In the genomic region with DNA sequence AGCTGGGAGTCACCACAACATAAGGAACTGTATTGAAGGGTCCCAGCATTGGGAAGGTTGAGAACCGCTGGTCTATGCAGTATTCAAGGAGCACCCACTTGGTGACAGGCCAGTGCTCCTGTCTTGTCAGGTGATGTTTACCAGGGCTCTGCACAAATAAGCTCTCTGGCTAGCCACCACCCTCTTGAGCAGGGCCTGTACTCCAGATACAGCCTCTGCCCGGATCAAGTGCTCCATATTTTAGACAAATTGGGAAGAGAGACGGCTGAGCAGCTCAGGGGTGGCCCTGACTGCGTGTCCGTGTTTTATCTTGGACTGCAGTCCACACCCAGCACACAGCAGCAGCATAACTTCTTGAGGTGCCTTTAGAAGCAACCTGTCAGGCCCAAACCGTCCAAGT, we compare ENCODE assay signal across 30 mouse cellular contexts. TPM values are rescaled to one million over a fixed set of nuclear protein-coding genes. Genes with fewer than 3 reads are reported as not detected.
A peak's percentile ranks its signal among the peaks of the same experiment; 100 is the strongest.
DNase-seq lines count a peak whose midpoint lies in the region; ATAC-seq and TF ChIP-seq lines count a peak whose summit lies in the region.
"Had no signal": no experiment of that assay in that cellular context is flagged by ENCODE, and none has a peak within 500 bp of the region (broad histone marks: within the 10 kb centered on the region; RNA-seq: fewer than 3 reads in every experiment).

No protein-coding gene starts in this region.

- H3K4me1 ChIP-seq in forebrain, embryonic 12.5 days, result peaks cover 55% of the 10 kb centered on the region
- peaks cover 27% of the 10 kb centered on the region for H3K4me1 ChIP-seq in forebrain, embryonic 14.5 days (ENCODE audit: control insufficient read depth, insufficient read depth, low read length)
- H3K4me1 ChIP-seq in heart, embryonic 14.5 days (ENCODE audit: control insufficient read depth in 2 of 2, insufficient read depth in 2 of 2, low read length in 2 of 2), result peaks cover 8 to 17% of the 10 kb centered on the region in 2 experiments
- peaks cover 5% of the 10 kb centered on the region for H3K4me1 ChIP-seq in liver, adult 2 months (ENCODE audit: control insufficient read depth, insufficient read depth, low read length)
- peaks cover 13% of the 10 kb centered on the region for H3K4me1 ChIP-seq in liver, embryonic 12.5 days
- H3K4me1 ChIP-seq: embryonic facial prominence, embryonic 15.5 days; kidney, embryonic 15.5 days had no signal

- TF ChIP-seq POLR2A in liver, adult 2 months (IDR thresholded peaks at IDR 0.05; ENCODE audit: extremely low read depth, insufficient read depth, low read length), result no peak

- H3K36me3 ChIP-seq in forebrain, embryonic 12.5 days (replicated peaks), result peaks cover 57% of the 10 kb centered on the region
- H3K36me3 ChIP-seq in forebrain, embryonic 14.5 days (ENCODE audit: control insufficient read depth, insufficient read depth, low read length), result peaks cover 46% of the 10 kb centered on the region
- H3K36me3 ChIP-seq in heart, embryonic 14.5 days (ENCODE audit: control insufficient read depth, insufficient read depth, low read length), result peaks cover 83% of the 10 kb centered on the region
- peaks cover 16% of the 10 kb centered on the region for H3K36me3 ChIP-seq in liver, adult 2 months (ENCODE audit: control insufficient read depth, insufficient read depth, low read length)
- peaks cover 87% of the 10 kb centered on the region for H3K36me3 ChIP-seq in liver, embryonic 12.5 days

- peak overlapping the region; percentile 68; the same call in 1 of the 2 replicates for H3K27ac ChIP-seq in forebrain, embryonic 12.5 days
- H3K27ac ChIP-seq in forebrain, embryonic 14.5 days (ENCODE audit: low read depth, low read length), result no peak overlapping the region
- peak overlapping the region; percentile 12 to 28; a peak in 3 of 4 replicates for H3K27ac ChIP-seq in heart, embryonic 14.5 days (replicated peaks in 1 of 2; ENCODE audit: control insufficient read depth in 1 of 2, insufficient read depth in 1 of 2, low read depth in 2 of 2, low read length in 2 of 2)
- H3K27ac ChIP-seq in liver, adult 2 months (replicated peaks; ENCODE audit: insufficient read depth, low read depth, low read length), result no peak overlapping the region
- H3K27ac ChIP-seq in liver, embryonic 12.5 days, result no peak overlapping the region
- H3K27ac ChIP-seq: embryonic facial prominence, embryonic 10.5 days; embryonic facial prominence, embryonic 15.5 days; hindbrain, embryonic 14.5 days; kidney, embryonic 15.5 days; limb, embryonic 12.5 days; neural tube, embryonic 12.5 days had no signal

- no peak for DNase-seq in forebrain, embryonic 14.5 days (ENCODE audit: low spot score)
- no peak for DNase-seq in heart, adult 8-10 months (ENCODE audit: low spot score)
- DNase-seq in liver, adult 2 months (ENCODE audit: extremely low read depth, low read depth, low spot score), result peak; percentile 68
- DNase-seq in yolk sac, embryonic 10.5 days (ENCODE audit: low spot score), result peak; percentile 42
- DNase-seq: adrenal gland, postnatal 10 days; cerebellum, adult 8-10 months; cerebellum, postnatal 25 days; gastrocnemius, postnatal 10 days; heart, postnatal 36 days; kidney, adult 18-20 months; kidney, postnatal 25 days; liver, postnatal 0 days; lung, postnatal 36 days; midbrain, embryonic 14.5 days; right cerebral cortex, adult 18-20 months; spleen, adult 18-20 months; thymus, postnatal 14 days had no signal

- H3K79me2 ChIP-seq in liver, adult 2 months (ENCODE audit: control insufficient read depth, insufficient read depth, low read length), result no peaks in the 10 kb centered on the region

- no peak for ATAC-seq in forebrain, embryonic 12.5 days (ENCODE audit: low FRiP score)
- ATAC-seq in forebrain, embryonic 14.5 days, result no peak
- ATAC-seq in heart, embryonic 14.5 days (ENCODE audit: insufficient number of reproducible peaks, insufficient read depth, low FRiP score, low read depth), result no peak
- ATAC-seq in liver, embryonic 12.5 days, result no peak
- ATAC-seq: liver, postnatal 0 days; Patski had no signal

- H3K4me3 ChIP-seq in forebrain, embryonic 12.5 days (replicated peaks), result no peak overlapping the region
- no peak overlapping the region for H3K4me3 ChIP-seq in forebrain, embryonic 14.5 days (ENCODE audit: low read depth, low read length)
- no peak overlapping the region for H3K4me3 ChIP-seq in heart, embryonic 14.5 days (ENCODE audit: control insufficient read depth in 1 of 2, insufficient read depth in 1 of 2, low read depth in 1 of 2, low read length in 2 of 2)
- H3K4me3 ChIP-seq in liver, adult 2 months (ENCODE audit: insufficient read depth, low read depth, low read length), result no peak overlapping the region
- no peak overlapping the region for H3K4me3 ChIP-seq in liver, embryonic 12.5 days
- H3K4me3 ChIP-seq: embryonic facial prominence, embryonic 10.5 days; embryonic facial prominence, embryonic 15.5 days; kidney, embryonic 15.5 days; limb, embryonic 12.5 days; myocyte; neural tube, embryonic 12.5 days had no signal

- no peaks in the 10 kb centered on the region for H3K27me3 ChIP-seq in forebrain, embryonic 12.5 days
- no peaks in the 10 kb centered on the region for H3K27me3 ChIP-seq in forebrain, embryonic 14.5 days (replicated peaks; ENCODE audit: control insufficient read depth, insufficient read depth, low read length)
- H3K27me3 ChIP-seq in heart, embryonic 14.5 days (ENCODE audit: control insufficient read depth, insufficient read depth, low read length), result no peaks in the 10 kb centered on the region
- H3K27me3 ChIP-seq in liver, adult 2 months (ENCODE audit: control insufficient read depth, insufficient read depth, low read length), result no peaks in the 10 kb centered on the region
- H3K27me3 ChIP-seq in liver, embryonic 12.5 days (replicated peaks), result no peaks in the 10 kb centered on the region
- H3K27me3 ChIP-seq: embryonic facial prominence, embryonic 15.5 days; kidney, embryonic 15.5 days; limb, embryonic 12.5 days; neural tube, embryonic 12.5 days; Patski had no signal

- no peak overlapping the region for H3K4me2 ChIP-seq in forebrain, embryonic 12.5 days
- H3K4me2 ChIP-seq in forebrain, embryonic 14.5 days (ENCODE audit: low read length), result no peak overlapping the region
- no peak overlapping the region for H3K4me2 ChIP-seq in heart, embryonic 14.5 days (ENCODE audit: low read length)
- H3K4me2 ChIP-seq in liver, embryonic 12.5 days, result no peak overlapping the region
- H3K4me2 ChIP-seq: embryonic facial prominence, embryonic 15.5 days; hindbrain, embryonic 14.5 days; kidney, embryonic 15.5 days; limb, embryonic 12.5 days; liver, embryonic 11.5 days; neural tube, embryonic 12.5 days had no signal

- no peak for TF ChIP-seq CTCF in liver, adult 2 months (IDR thresholded peaks at IDR 0.05; ENCODE audit: low read depth, low read length)

- 78% methylated on average over 6 of the region's 6 CpGs for WGBS in forebrain, embryonic 12.5 days
- WGBS in forebrain, embryonic 14.5 days, result 71% methylated on average over 6 of the region's 6 CpGs
- WGBS in heart, embryonic 14.5 days, result 22% methylated on average over 6 of the region's 6 CpGs
- WGBS in liver, adult 2 months, result 49% methylated on average over 6 of the region's 6 CpGs
- 74% methylated on average over 6 of the region's 6 CpGs for WGBS in liver, embryonic 12.5 days (ENCODE audit: insufficient replicate concordance)

- no peak overlapping the region for H3K9ac ChIP-seq in forebrain, embryonic 12.5 days
- no peak overlapping the region for H3K9ac ChIP-seq in forebrain, embryonic 14.5 days (ENCODE audit: low read length)
- H3K9ac ChIP-seq in heart, embryonic 14.5 days (ENCODE audit: low read length), result peak overlapping the region; percentile 25; the same call in 1 of the 2 replicates
- no peak overlapping the region for H3K9ac ChIP-seq in liver, adult 2 months (ENCODE audit: low read depth, low read length)
- no peak overlapping the region for H3K9ac ChIP-seq in liver, embryonic 12.5 days
- H3K9ac ChIP-seq: embryonic facial prominence, embryonic 15.5 days; hindbrain, embryonic 14.5 days; kidney, embryonic 15.5 days; limb, embryonic 12.5 days; liver, postnatal 0 days; neural tube, embryonic 12.5 days had no signal

- no peaks in the 10 kb centered on the region for H3K9me3 ChIP-seq in forebrain, embryonic 12.5 days
- no peaks in the 10 kb centered on the region for H3K9me3 ChIP-seq in forebrain, embryonic 14.5 days (replicated peaks; ENCODE audit: control insufficient read depth, low read length)
- no peaks in the 10 kb centered on the region for H3K9me3 ChIP-seq in heart, embryonic 14.5 days (ENCODE audit: control insufficient read depth, low read length)
- H3K9me3 ChIP-seq in liver, embryonic 12.5 days (replicated peaks), result no peaks in the 10 kb centered on the region
- H3K9me3 ChIP-seq: embryonic facial prominence, embryonic 10.5 days; embryonic facial prominence, embryonic 15.5 days; G1E; kidney, embryonic 15.5 days; limb, embryonic 12.5 days; neural tube, embryonic 12.5 days had no signal

RNA-seq across cellular contexts. Expression of a gene that starts 57.2 kb away (rescaled TPM):
- 294 and 303 TPM in 2 replicates for polyA plus RNA-seq in forebrain, embryonic 12.5 days (2016; fragmentation: Nextera tagmentation; extraction: Ambion mirVana)
- 328 and 382 TPM in 2 replicates for polyA plus RNA-seq in forebrain, embryonic 14.5 days (2014; fragmentation: Nextera tagmentation; extraction: Ambion mirVana)
- 224 and 235 TPM in 2 replicates for polyA plus RNA-seq in heart, embryonic 14.5 days (2014; fragmentation: Nextera tagmentation; extraction: Ambion mirVana)
- 100 to 1,000 TPM; 221 to 264 (median 236) TPM for total RNA-seq in heart, adult 8-10 months (2022)
- 195 and 219 TPM in 2 replicates for total RNA-seq in liver, adult 2 months (2014; rRNA removed)
- polyA plus RNA-seq in liver, adult 2 months (2012; rRNA removed), result 99.4 and 123 TPM in 2 replicates
- polyA plus RNA-seq in liver, embryonic 12.5 days (2016; fragmentation: Nextera tagmentation; extraction: Ambion mirVana), result 195 and 196 TPM in 2 replicates

Comparison
In these comparisons a context has a peak if more than half of its experiments do, and no peak if none do; other contexts are left out.
1. H3K27ac ChIP-seq: peak in forebrain, embryonic 12.5 days (single experiment) and heart, embryonic 14.5 days (2 of 2); none in forebrain, embryonic 14.5 days (single experiment), liver, adult 2 months (single experiment) and liver, embryonic 12.5 days (single experiment).
2. DNase-seq: peak in liver, adult 2 months (single experiment) and yolk sac, embryonic 10.5 days (single experiment); none in forebrain, embryonic 14.5 days (single experiment) and heart, adult 8-10 months (single experiment).